In genomic region chr8:61909313-61909712, GRCm38 (mm10) we compare ENCODE assay signal across 16 mouse cellular contexts. TPM values are rescaled to one million over a fixed set of nuclear protein-coding genes. Genes with fewer than 3 reads are reported as not detected.
DNase-seq lines count a peak whose midpoint lies in the region; ATAC-seq and TF ChIP-seq lines count a peak whose summit lies in the region.
"Had no signal": no experiment of that assay in that cellular context is flagged by ENCODE, and none has a peak within 500 bp of the region (broad histone marks: within the 10 kb centered on the region; RNA-seq: fewer than 3 reads in every experiment).

No protein-coding gene starts in this region.

- H3K27me3 ChIP-seq in heart, embryonic 14.5 days (ENCODE audit: control insufficient read depth, insufficient read depth, low read length), result no peaks in the 10 kb centered on the region
- H3K27me3 ChIP-seq in heart, postnatal 0 days (ENCODE audit: control insufficient read depth, insufficient read depth, low read length), result no peaks in the 10 kb centered on the region
- H3K27me3 ChIP-seq in stomach, postnatal 0 days (ENCODE audit: control insufficient read depth, insufficient read depth, low read length), result no peaks in the 10 kb centered on the region
- H3K27me3 ChIP-seq: embryonic facial prominence, embryonic 15.5 days; hindbrain, embryonic 15.5 days; limb, embryonic 13.5 days; liver, embryonic 15.5 days had no signal

- peak overlapping the region; percentile 59 for H3K4me2 ChIP-seq in heart, embryonic 14.5 days (ENCODE audit: low read length)
- peak overlapping the region; percentile 58 for H3K4me2 ChIP-seq in heart, postnatal 0 days (ENCODE audit: low read depth, low read length)
- H3K4me2 ChIP-seq in stomach, postnatal 0 days (replicated peaks; ENCODE audit: low read depth), result no peak overlapping the region
- H3K4me2 ChIP-seq: embryonic facial prominence, embryonic 15.5 days; hindbrain, embryonic 15.5 days; limb, embryonic 13.5 days; liver, embryonic 15.5 days had no signal

- H3K4me3 ChIP-seq in gastrocnemius, adult 2 months, result peak overlapping the region; percentile 48
- no peak overlapping the region for H3K4me3 ChIP-seq in heart, embryonic 14.5 days (ENCODE audit: control insufficient read depth in 1 of 2, insufficient read depth in 1 of 2, low read depth in 1 of 2, low read length in 2 of 2)
- 0 out of 2 replicates have a peak overlapping the region, but pooled peaks have one; percentile 5 for H3K4me3 ChIP-seq in heart, postnatal 0 days (ENCODE audit: low read depth, low read length)
- H3K4me3 ChIP-seq in stomach, postnatal 0 days (ENCODE audit: low read depth, low read length), result no peak overlapping the region
- H3K4me3 ChIP-seq: embryonic facial prominence, embryonic 15.5 days; hindbrain, embryonic 15.5 days; limb, embryonic 13.5 days; liver, embryonic 15.5 days had no signal

- no peak for ATAC-seq in heart, embryonic 14.5 days (ENCODE audit: insufficient number of reproducible peaks, insufficient read depth, low FRiP score, low read depth)
- ATAC-seq in heart, postnatal 0 days (ENCODE audit: insufficient read depth, low read depth), result no peak
- ATAC-seq in stomach, postnatal 0 days (ENCODE audit: low FRiP score, low TSS enrichment), result peak; percentile 94
- ATAC-seq: CD4-positive, CD25-positive, alpha-beta regulatory T cell, adult 4 months; Patski had no signal

- peaks cover 15 to 39% of the 10 kb centered on the region in 2 experiments for H3K4me1 ChIP-seq in heart, embryonic 14.5 days (ENCODE audit: control insufficient read depth in 2 of 2, insufficient read depth in 2 of 2, low read length in 2 of 2)
- H3K4me1 ChIP-seq in heart, postnatal 0 days (ENCODE audit: control insufficient read depth, insufficient read depth), result peaks cover 22% of the 10 kb centered on the region; the same call in 1 of the 2 replicates
- H3K4me1 ChIP-seq in stomach, postnatal 0 days (replicated peaks; ENCODE audit: control insufficient read depth, insufficient read depth), result no peaks in the 10 kb centered on the region
- H3K4me1 ChIP-seq: embryonic facial prominence, embryonic 15.5 days; hindbrain, embryonic 15.5 days; limb, embryonic 13.5 days; liver, embryonic 15.5 days had no signal

- intact Hi-C loops in gastrocnemius, adult 2 months (cut with DNase I), result no loop called here
- intact Hi-C loops in gastrocnemius, postnatal 14 days (cut with DNase I; ENCODE audit: low total_unique reads), result no loop called here
- intact Hi-C loops in heart, postnatal 10 days (cut with DNase I), result no loop called here

- TF ChIP-seq EP300 in heart, postnatal 0 days (IDR thresholded peaks at IDR 0.05; ENCODE audit: low read depth), result no peak
- TF ChIP-seq EP300 in stomach, postnatal 0 days (optimal IDR thresholded peaks at IDR 0.05), result no peak

- no peak for TF ChIP-seq CTCF in gastrocnemius, adult 2 months (IDR thresholded peaks at IDR 0.05)
- no peak for TF ChIP-seq CTCF in heart, postnatal 0 days (IDR thresholded peaks at IDR 0.05; ENCODE audit: low read depth)
- 0 out of 2 replicates have a peak, but pooled peaks have one; percentile 5 for TF ChIP-seq CTCF in stomach, postnatal 0 days (IDR thresholded peaks at IDR 0.05; ENCODE audit: low read depth)

- no peaks in the 10 kb centered on the region for H3K36me3 ChIP-seq in heart, embryonic 14.5 days (ENCODE audit: control insufficient read depth, insufficient read depth, low read length)
- no peaks in the 10 kb centered on the region for H3K36me3 ChIP-seq in heart, postnatal 0 days (replicated peaks; ENCODE audit: control insufficient read depth, insufficient read depth, low read length)
- H3K36me3 ChIP-seq in stomach, postnatal 0 days (ENCODE audit: control insufficient read depth, insufficient read depth, low read length), result no peaks in the 10 kb centered on the region
- H3K36me3 ChIP-seq: embryonic facial prominence, embryonic 15.5 days; hindbrain, embryonic 15.5 days; limb, embryonic 13.5 days; liver, embryonic 15.5 days had no signal

- WGBS in heart, embryonic 14.5 days, result 43% methylated on average over 3 of the region's 3 CpGs
- WGBS in heart, postnatal 0 days, result 48% methylated on average over 3 of the region's 3 CpGs
- 75% methylated on average over 3 of the region's 3 CpGs for WGBS in stomach, postnatal 0 days

- H3K9me3 ChIP-seq in heart, embryonic 14.5 days (ENCODE audit: control insufficient read depth, low read length), result no peaks in the 10 kb centered on the region
- no peaks in the 10 kb centered on the region for H3K9me3 ChIP-seq in heart, postnatal 0 days (replicated peaks; ENCODE audit: control insufficient read depth, low read length)
- H3K9me3 ChIP-seq in stomach, postnatal 0 days (ENCODE audit: control insufficient read depth, low read length), result no peaks in the 10 kb centered on the region
- H3K9me3 ChIP-seq: embryonic facial prominence, embryonic 15.5 days; hindbrain, embryonic 15.5 days; limb, embryonic 13.5 days; liver, embryonic 15.5 days had no signal

- peak overlapping the region; percentile 71 for H3K27ac ChIP-seq in gastrocnemius, adult 2 months
- peak overlapping the region; percentile 85 to 97 for H3K27ac ChIP-seq in heart, embryonic 14.5 days (replicated peaks in 1 of 2; ENCODE audit: control insufficient read depth in 1 of 2, insufficient read depth in 1 of 2, low read depth in 2 of 2, low read length in 2 of 2)
- peak overlapping the region; percentile 83 for H3K27ac ChIP-seq in heart, postnatal 0 days (ENCODE audit: low read depth)
- no peak overlapping the region for H3K27ac ChIP-seq in stomach, postnatal 0 days (replicated peaks)
- H3K27ac ChIP-seq: embryonic facial prominence, embryonic 15.5 days; hindbrain, embryonic 15.5 days; limb, embryonic 13.5 days; liver, embryonic 15.5 days had no signal

- H3K9ac ChIP-seq in heart, embryonic 14.5 days (ENCODE audit: low read length), result peak overlapping the region; percentile 21; the same call in 1 of the 2 replicates
- H3K9ac ChIP-seq in heart, postnatal 0 days (replicated peaks; ENCODE audit: low read depth, low read length), result no peak overlapping the region
- H3K9ac ChIP-seq in stomach, postnatal 0 days (ENCODE audit: low read length), result no peak overlapping the region
- H3K9ac ChIP-seq: embryonic facial prominence, embryonic 15.5 days; hindbrain, embryonic 15.5 days; limb, embryonic 13.5 days; liver, embryonic 15.5 days had no signal

- no peak for DNase-seq in gastrocnemius, adult 2 months
- no peak for DNase-seq in gastrocnemius, postnatal 14 days
- no peak for DNase-seq in heart, postnatal 10 days
- DNase-seq in heart, postnatal 0 days (ENCODE audit: low spot score), result no peak
- peak; percentile 47 for DNase-seq in stomach, postnatal 0 days (ENCODE audit: low spot score)
- DNase-seq in embryo, embryonic 10 days (ENCODE audit: low spot score), result no peak
- DNase-seq: adrenal gland, adult 8-10 months; cerebellum, adult 9-10 months; kidney, adult 11 months had no signal

RNA-seq across cellular contexts. Expression of gene Palld, which starts 6.8 kb away (rescaled TPM):
- total RNA-seq in gastrocnemius, adult 2 months (2021), result 10 to 100 TPM; 66.8 to 71.5 TPM
- 100 to 1,000 TPM; 116 to 127 TPM for total RNA-seq in gastrocnemius, postnatal 14 days (2021)
- 187 and 200 TPM in 2 replicates for polyA plus RNA-seq in heart, embryonic 14.5 days (2014; fragmentation: Nextera tagmentation; extraction: Ambion mirVana)
- total RNA-seq in heart, postnatal 10 days (2021), result 100 to 1,000 TPM; 280 to 283 TPM
- 103 and 111 TPM in 2 replicates for total RNA-seq in heart, postnatal 0 days (2014; rRNA removed; ENCODE audit: low replicate concordance)
- 121 and 127 TPM in 2 replicates for polyA plus RNA-seq in heart, postnatal 0 days (2015; fragmentation: Nextera tagmentation; extraction: Ambion mirVana)
- 69.9 and 71.0 TPM in 2 replicates for polyA plus RNA-seq in stomach, postnatal 0 days (2015; fragmentation: Nextera tagmentation; extraction: Ambion mirVana)

RNA-seq across cellular contexts. Expression of gene Ddx60, which starts 18.6 kb away (rescaled TPM):
- total RNA-seq in gastrocnemius, adult 2 months (2021), result under 1 TPM; 0.50 to 0.87 TPM
- under 1 TPM; 0.33 to 0.59 TPM for total RNA-seq in gastrocnemius, postnatal 14 days (2021)
- polyA plus RNA-seq in heart, embryonic 14.5 days (2014; fragmentation: Nextera tagmentation; extraction: Ambion mirVana), result 3.0 and 4.0 TPM in 2 replicates
- 1 to 10 TPM; 1.6 to 1.8 TPM for total RNA-seq in heart, postnatal 10 days (2021)
- 1.5 and 2.6 TPM in 2 replicates for total RNA-seq in heart, postnatal 0 days (2014; rRNA removed; ENCODE audit: low replicate concordance)
- polyA plus RNA-seq in heart, postnatal 0 days (2015; fragmentation: Nextera tagmentation; extraction: Ambion mirVana), result 4.5 and 4.7 TPM in 2 replicates
- 5.2 and 6.8 TPM in 2 replicates for polyA plus RNA-seq in stomach, postnatal 0 days (2015; fragmentation: Nextera tagmentation; extraction: Ambion mirVana)

Comparison
In these comparisons a context has a peak if more than half of its experiments do, and no peak if none do; other contexts are left out.
1. H3K4me3 ChIP-seq: peak in gastrocnemius, adult 2 months (single experiment) and heart, postnatal 0 days (single experiment); none in heart, embryonic 14.5 days (0 of 2) and stomach, postnatal 0 days (single experiment).